Mouse (Mus musculus): ENCODE measurements at regions not wholly inside any gene's neighbourhood (a gene's known extent, or its start where the extent isn't known, plus 50 kb on each side); places are given as distances from the start of the nearest gene placed in this dataset.

DNA sequence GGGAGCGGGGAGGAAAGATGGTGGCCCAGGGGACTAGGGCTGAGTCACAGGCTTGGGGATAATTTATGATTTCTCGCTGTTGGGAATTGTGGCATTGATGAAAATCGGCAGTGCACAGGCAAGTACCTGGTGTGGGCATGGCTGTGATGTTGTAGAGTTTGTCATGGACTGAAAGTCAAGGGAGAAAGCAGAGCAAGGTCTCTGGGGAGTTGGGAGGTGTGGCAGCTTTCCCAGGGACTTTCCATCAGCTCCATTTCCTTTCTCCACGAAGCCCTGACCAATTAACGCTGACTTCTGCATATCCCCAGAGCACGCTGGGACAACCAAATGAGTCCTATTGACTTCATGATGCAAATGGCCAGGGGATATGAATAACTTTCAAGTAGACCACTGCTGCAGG is 126.2 kb downstream of the Gm19410 start:
- TF ChIP-seq GATA1 (IDR thresholded peaks at IDR 0.05; ENCODE audit: borderline replicate concordance, low read length) (no peak), FLI1 (IDR thresholded peaks at IDR 0.05; ENCODE audit: low read length) (no peak)
